Mouse (Mus musculus): Measurements from ENCODE around the gene Gm49405. TPM values are rescaled to one million over a fixed set of nuclear protein-coding genes. Genes with fewer than 3 reads are reported as not detected.
"Not testable (repeated sequence)": the region's sequence is repeated elsewhere in the genome, so short reads cannot be mapped to it uniquely, and the experiment has no call there.

Gm49405 gene
- polyA plus RNA-seq, 1 experiment from 2014 or later: 4.9 TPM

GRCm38 (mm10) chr19:4046866-4047254 lies 46.4 kb downstream of the Gm49405 start:
- WGBS: 84% methylated on average over 8 of the region's 8 CpGs
- Histone ChIP-seq H3K27me3 (ENCODE audit: control insufficient read depth, insufficient read depth, low read length) (no peaks in the 10 kb centered on the region), H3K36me3 (ENCODE audit: control insufficient read depth, insufficient read depth, low read length) (no peaks in the 10 kb centered on the region), H3K9me3 (ENCODE audit: control insufficient read depth, low read length) (no peaks in the 10 kb centered on the region), H3K4me3 (ENCODE audit: low read depth, low read length) (no peak overlapping the region), H3K4me1 (ENCODE audit: control insufficient read depth, insufficient read depth, low read length) (no peaks in the 10 kb centered on the region), H3K27ac (ENCODE audit: low read depth, low read length) (no peak overlapping the region), H3K9ac (replicated peaks; ENCODE audit: low read depth, low read length) (no peak overlapping the region), H3K4me2 (ENCODE audit: low read depth, low read length) (no peak overlapping the region)
- no peak for ATAC-seq (ENCODE audit: low read depth)

GRCm38 (mm10) chr19:4047859-4048258 lies 47.4 kb downstream of the Gm49405 start:
- Histone ChIP-seq H3K9ac (replicated peaks; ENCODE audit: low read depth, low read length) (no peak overlapping the region), H3K9me3 (ENCODE audit: control insufficient read depth, low read length) (no peaks in the 10 kb centered on the region), H3K4me2 (ENCODE audit: low read depth, low read length) (no peak overlapping the region), H3K4me1 (ENCODE audit: control insufficient read depth, insufficient read depth, low read length) (no peaks in the 10 kb centered on the region), H3K27ac (ENCODE audit: low read depth, low read length) (no peak overlapping the region), H3K36me3 (ENCODE audit: control insufficient read depth, insufficient read depth, low read length) (no peaks in the 10 kb centered on the region), H3K27me3 (ENCODE audit: control insufficient read depth, insufficient read depth, low read length) (no peaks in the 10 kb centered on the region), H3K4me3 (ENCODE audit: low read depth, low read length) (no peak overlapping the region)
- WGBS: 16% methylated on average over 4 of the region's 4 CpGs
- no peak for ATAC-seq (ENCODE audit: low read depth)

GRCm38 (mm10) chr19:4049069-4049468 lies 48.6 kb downstream of the Gm49405 start:
- ATAC-seq (ENCODE audit: low read depth); H3K27ac ChIP-seq (ENCODE audit: low read depth, low read length); H3K36me3 ChIP-seq (ENCODE audit: control insufficient read depth, insufficient read depth, low read length); H3K4me1 ChIP-seq (ENCODE audit: control insufficient read depth, insufficient read depth, low read length); H3K9ac ChIP-seq (replicated peaks; ENCODE audit: low read depth, low read length); H3K27me3 ChIP-seq (ENCODE audit: control insufficient read depth, insufficient read depth, low read length); H3K4me2 ChIP-seq (ENCODE audit: low read depth, low read length); H3K9me3 ChIP-seq (ENCODE audit: control insufficient read depth, low read length); H3K4me3 ChIP-seq (ENCODE audit: low read depth, low read length): not testable (repeated sequence)
- 78% methylated on average over 5 of the region's 5 CpGs for WGBS

- H3K36me3 ChIP-seq (ENCODE audit: control insufficient read depth, insufficient read depth, low read length): no peaks in the 10 kb centered on the region
- 96% methylated on average over 5 of the region's 5 CpGs for WGBS
- no peaks in the 10 kb centered on the region for H3K9me3 ChIP-seq (ENCODE audit: control insufficient read depth, low read length)
Measured at GRCm38 (mm10) chr19:4051016-4051415, 50.6 kb downstream of the Gm49405 start.

GRCm38 (mm10) chr19:4051741-4052515 lies 51.5 kb downstream of the Gm49405 start:
- Histone ChIP-seq H3K9me3 (ENCODE audit: control insufficient read depth, low read length) (no peaks in the 10 kb centered on the region), H3K27me3 (ENCODE audit: control insufficient read depth, insufficient read depth, low read length) (no peaks in the 10 kb centered on the region), H3K9ac (replicated peaks; ENCODE audit: low read depth, low read length) (no peak overlapping the region), H3K4me3 (ENCODE audit: low read depth, low read length) (no peak overlapping the region), H3K36me3 (ENCODE audit: control insufficient read depth, insufficient read depth, low read length) (no peaks in the 10 kb centered on the region), H3K4me1 (ENCODE audit: control insufficient read depth, insufficient read depth, low read length) (no peaks in the 10 kb centered on the region), H3K27ac (ENCODE audit: low read depth, low read length) (no peak overlapping the region), H3K4me2 (ENCODE audit: low read depth, low read length) (no peak overlapping the region)
- WGBS: 54% methylated on average over 10 of the region's 10 CpGs
- ATAC-seq (ENCODE audit: low read depth): no peak

More at GRCm38 (mm10) chr19:4051016-4051415, 50.6 kb downstream of the Gm49405 start:
- H3K4me3 ChIP-seq (ENCODE audit: low read depth, low read length): no peak overlapping the region
- no peak overlapping the region for H3K4me2 ChIP-seq (ENCODE audit: low read depth, low read length)
- no peak overlapping the region for H3K9ac ChIP-seq (replicated peaks; ENCODE audit: low read depth, low read length)
- no peaks in the 10 kb centered on the region for H3K27me3 ChIP-seq (ENCODE audit: control insufficient read depth, insufficient read depth, low read length)
- no peaks in the 10 kb centered on the region for H3K4me1 ChIP-seq (ENCODE audit: control insufficient read depth, insufficient read depth, low read length)
- no peak for ATAC-seq (ENCODE audit: low read depth)
- no peak overlapping the region for H3K27ac ChIP-seq (ENCODE audit: low read depth, low read length)

GRCm38 (mm10) chr19:4052516-4053030 lies 52.1 kb downstream of the Gm49405 start:
- Histone ChIP-seq H3K27me3 (ENCODE audit: control insufficient read depth, insufficient read depth, low read length) (no peaks in the 10 kb centered on the region), H3K9me3 (ENCODE audit: control insufficient read depth, low read length) (no peaks in the 10 kb centered on the region), H3K27ac (ENCODE audit: low read depth, low read length) (no peak overlapping the region), H3K4me3 (ENCODE audit: low read depth, low read length) (no peak overlapping the region), H3K4me1 (ENCODE audit: control insufficient read depth, insufficient read depth, low read length) (no peaks in the 10 kb centered on the region), H3K4me2 (ENCODE audit: low read depth, low read length) (no peak overlapping the region), H3K36me3 (ENCODE audit: control insufficient read depth, insufficient read depth, low read length) (no peaks in the 10 kb centered on the region), H3K9ac (replicated peaks; ENCODE audit: low read depth, low read length) (no peak overlapping the region)
- no peak for ATAC-seq (ENCODE audit: low read depth)
- WGBS: 79% methylated on average over 5 of the region's 5 CpGs

- no peak overlapping the region for H3K4me3 ChIP-seq (ENCODE audit: low read depth, low read length)
- no peaks in the 10 kb centered on the region for H3K36me3 ChIP-seq (ENCODE audit: control insufficient read depth, insufficient read depth, low read length)
- no peaks in the 10 kb centered on the region for H3K4me1 ChIP-seq (ENCODE audit: control insufficient read depth, insufficient read depth, low read length)
- no peaks in the 10 kb centered on the region for H3K9me3 ChIP-seq (ENCODE audit: control insufficient read depth, low read length)
- no peaks in the 10 kb centered on the region for H3K27me3 ChIP-seq (ENCODE audit: control insufficient read depth, insufficient read depth, low read length)
- ATAC-seq (ENCODE audit: low read depth): no peak
- no peak overlapping the region for H3K9ac ChIP-seq (replicated peaks; ENCODE audit: low read depth, low read length)
- 92% methylated on average over 5 of the region's 5 CpGs for WGBS
- H3K27ac ChIP-seq (ENCODE audit: low read depth, low read length): no peak overlapping the region
- no peak overlapping the region for H3K4me2 ChIP-seq (ENCODE audit: low read depth, low read length)
Measured at GRCm38 (mm10) chr19:4054613-4055012, 54.2 kb downstream of the Gm49405 start.

Other genes starting within 250 kb of the Gm49405 start
- gene Kmt5b, start 233.2 kb upstream of the Gm49405 start, polyA plus RNA-seq (2014; fragmentation: Nextera tagmentation; extraction: Ambion mirVana): 65.3 and 66.3 TPM in 2 replicates
- 61.2 and 71.1 TPM in 2 replicates for gene Chka, start 148.9 kb upstream of the Gm49405 start, polyA plus RNA-seq (2014; fragmentation: Nextera tagmentation; extraction: Ambion mirVana)
- gene Tcirg1, start 93.5 kb upstream of the Gm49405 start, polyA plus RNA-seq (2014; fragmentation: Nextera tagmentation; extraction: Ambion mirVana): 8.6 and 16.7 TPM in 2 replicates
- gene Ndufs8, start 87.9 kb upstream of the Gm49405 start, polyA plus RNA-seq (2014; fragmentation: Nextera tagmentation; extraction: Ambion mirVana): 316 and 358 TPM in 2 replicates
- 2.1 and 3.1 TPM in 2 replicates for gene Aldh3b1, start 70.8 kb upstream of the Gm49405 start, polyA plus RNA-seq (2014; fragmentation: Nextera tagmentation; extraction: Ambion mirVana)
- gene Unc93b1, start 65.4 kb upstream of the Gm49405 start, polyA plus RNA-seq (2014; fragmentation: Nextera tagmentation; extraction: Ambion mirVana): 4.6 and 8.9 TPM in 2 replicates
- gene Aldh3b3, start 42.0 kb upstream of the Gm49405 start, polyA plus RNA-seq (2014; fragmentation: Nextera tagmentation; extraction: Ambion mirVana): not detected in 2 replicates
- 0.15 and 0.40 TPM in 2 replicates for gene Aldh3b2, start 28.3 kb upstream of the Gm49405 start, polyA plus RNA-seq (2014; fragmentation: Nextera tagmentation; extraction: Ambion mirVana)
- gene Acy3, start 14.1 kb upstream of the Gm49405 start, polyA plus RNA-seq (2014; fragmentation: Nextera tagmentation; extraction: Ambion mirVana): 1.6 and 3.0 TPM in 2 replicates
- not detected in 2 replicates for gene Tbx10, start 7.9 kb upstream of the Gm49405 start, polyA plus RNA-seq (2014; fragmentation: Nextera tagmentation; extraction: Ambion mirVana)
- 29.4 and 33.7 TPM in 2 replicates for gene Nudt8, start within 50 bp of the Gm49405 start, polyA plus RNA-seq (2014; fragmentation: Nextera tagmentation; extraction: Ambion mirVana)
- 6.2 and 6.5 TPM in 2 replicates for gene Doc2g, start 2.7 kb downstream of the Gm49405 start, polyA plus RNA-seq (2014; fragmentation: Nextera tagmentation; extraction: Ambion mirVana)
- 241 and 262 TPM in 2 replicates for gene Ndufv1, start 12.2 kb downstream of the Gm49405 start, polyA plus RNA-seq (2014; fragmentation: Nextera tagmentation; extraction: Ambion mirVana)
- gene Gstp1, start 37.4 kb downstream of the Gm49405 start, polyA plus RNA-seq (2014; fragmentation: Nextera tagmentation; extraction: Ambion mirVana): 437 and 484 TPM in 2 replicates
- gene Gstp2, start 45.4 kb downstream of the Gm49405 start, polyA plus RNA-seq (2014; fragmentation: Nextera tagmentation; extraction: Ambion mirVana): 2.4 TPM in 1 of 2 replicates, not detected in the other
- gene Gstp3, start 58.9 kb downstream of the Gm49405 start, polyA plus RNA-seq (2014; fragmentation: Nextera tagmentation; extraction: Ambion mirVana): not detected in 2 replicates
- gene Cabp2, start 81.0 kb downstream of the Gm49405 start, polyA plus RNA-seq (2014; fragmentation: Nextera tagmentation; extraction: Ambion mirVana): not detected in 2 replicates
- gene Cdk2ap2, start 96.6 kb downstream of the Gm49405 start, polyA plus RNA-seq (2014; fragmentation: Nextera tagmentation; extraction: Ambion mirVana): 78.3 and 81.1 TPM in 2 replicates
- gene Pitpnm1, start 99.4 kb downstream of the Gm49405 start, polyA plus RNA-seq (2014; fragmentation: Nextera tagmentation; extraction: Ambion mirVana): 65.1 and 76.5 TPM in 2 replicates
- 98.8 and 110 TPM in 2 replicates for gene Aip, start 125.2 kb downstream of the Gm49405 start, polyA plus RNA-seq (2014; fragmentation: Nextera tagmentation; extraction: Ambion mirVana)
- gene Gpr152, start 139.2 kb downstream of the Gm49405 start, polyA plus RNA-seq (2014; fragmentation: Nextera tagmentation; extraction: Ambion mirVana): not detected in 2 replicates
- gene Cabp4, start 143.4 kb downstream of the Gm49405 start, polyA plus RNA-seq (2014; fragmentation: Nextera tagmentation; extraction: Ambion mirVana): 0.13 and 0.31 TPM in 2 replicates
- 86.9 and 105 TPM in 2 replicates for gene Coro1b, start 148.0 kb downstream of the Gm49405 start, polyA plus RNA-seq (2014; fragmentation: Nextera tagmentation; extraction: Ambion mirVana)
- 0.51 and 1.0 TPM in 2 replicates for gene Ptprcap, start 153.0 kb downstream of the Gm49405 start, polyA plus RNA-seq (2014; fragmentation: Nextera tagmentation; extraction: Ambion mirVana)
- 40.9 and 45.1 TPM in 2 replicates for gene Rps6kb2, start 162.7 kb downstream of the Gm49405 start, polyA plus RNA-seq (2014; fragmentation: Nextera tagmentation; extraction: Ambion mirVana)
- gene Carns1, start 174.9 kb downstream of the Gm49405 start, polyA plus RNA-seq (2014; fragmentation: Nextera tagmentation; extraction: Ambion mirVana): 3.0 and 6.1 TPM in 2 replicates
- gene Tbc1d10c, start 190.7 kb downstream of the Gm49405 start, polyA plus RNA-seq (2014; fragmentation: Nextera tagmentation; extraction: Ambion mirVana): 0.79 and 1.1 TPM in 2 replicates
- 574 and 606 TPM in 2 replicates for gene Ppp1ca, start 191.4 kb downstream of the Gm49405 start, polyA plus RNA-seq (2014; fragmentation: Nextera tagmentation; extraction: Ambion mirVana)
- 23.0 and 23.7 TPM in 2 replicates for gene Rad9a, start 201.0 kb downstream of the Gm49405 start, polyA plus RNA-seq (2014; fragmentation: Nextera tagmentation; extraction: Ambion mirVana)
- gene Clcf1, start 213.6 kb downstream of the Gm49405 start, polyA plus RNA-seq (2014; fragmentation: Nextera tagmentation; extraction: Ambion mirVana): 0.78 and 1.5 TPM in 2 replicates
- not detected in 2 replicates for gene AC109138.7, start 213.7 kb downstream of the Gm49405 start, polyA plus RNA-seq (2014; fragmentation: Nextera tagmentation; extraction: Ambion mirVana)
- gene Pold4, start 231.3 kb downstream of the Gm49405 start, polyA plus RNA-seq (2014; fragmentation: Nextera tagmentation; extraction: Ambion mirVana): 21.1 and 22.6 TPM in 2 replicates